In the genomic region with DNA sequence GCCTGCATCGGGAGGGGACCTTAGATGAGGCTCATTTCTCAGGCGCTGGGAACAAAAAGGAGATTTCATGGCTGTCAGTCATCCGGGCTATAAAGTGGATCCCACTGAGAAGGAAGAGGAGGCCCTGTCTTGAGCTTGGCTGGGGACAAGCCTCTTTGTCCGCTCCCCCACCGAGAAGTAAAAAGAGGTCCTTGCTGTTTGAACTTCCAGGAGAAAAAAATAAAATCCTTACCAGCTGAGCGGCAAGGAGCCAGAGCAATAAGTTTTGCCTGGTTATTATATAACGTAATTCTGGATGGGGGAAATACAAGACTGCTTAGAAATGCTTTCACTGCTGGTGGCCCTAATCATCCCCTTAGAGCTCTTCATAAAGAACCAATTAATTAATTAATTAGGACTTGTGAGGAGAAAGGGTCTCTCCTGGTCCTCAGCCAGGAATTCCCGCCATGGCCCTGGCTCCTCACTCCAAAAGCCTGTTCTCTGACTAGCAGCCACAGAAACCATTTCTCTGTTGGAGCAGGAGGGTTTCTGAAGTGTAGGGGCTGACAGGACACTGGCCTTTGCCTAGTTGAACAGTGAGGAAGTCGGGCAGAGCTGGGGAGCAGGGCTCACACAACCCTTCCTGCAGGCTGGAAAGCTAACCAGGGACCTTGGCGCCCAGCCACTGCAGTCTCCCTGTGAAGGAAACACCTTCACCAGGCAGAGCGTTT, we compare ENCODE assay signal across 8 mouse cellular contexts.
A peak's percentile ranks its signal among the peaks of the same experiment; 100 is the strongest.
DNase-seq lines count a peak whose midpoint lies in the region; ATAC-seq lines count a peak whose summit lies in the region.

No protein-coding gene starts in this region.

- no peaks in the 10 kb centered on the region for H3K9me3 ChIP-seq in heart, embryonic 12.5 days (replicated peaks)
- no peaks in the 10 kb centered on the region for H3K9me3 ChIP-seq in forebrain, embryonic 12.5 days
- no peaks in the 10 kb centered on the region for H3K9me3 ChIP-seq in midbrain, embryonic 10.5 days (replicated peaks)

- peaks cover 14% of the 10 kb centered on the region for H3K4me1 ChIP-seq in heart, embryonic 12.5 days (replicated peaks)
- peaks cover 19% of the 10 kb centered on the region for H3K4me1 ChIP-seq in forebrain, embryonic 12.5 days
- peaks cover 53% of the 10 kb centered on the region for H3K4me1 ChIP-seq in midbrain, embryonic 10.5 days

- ATAC-seq in heart, embryonic 12.5 days (ENCODE audit: insufficient number of reproducible peaks, low FRiP score): no peak
- ATAC-seq in forebrain, embryonic 12.5 days (ENCODE audit: low FRiP score): peak; percentile 76; the same call in 1 of the 2 replicates

- no peaks in the 10 kb centered on the region for H3K36me3 ChIP-seq in heart, embryonic 12.5 days
- H3K36me3 ChIP-seq in forebrain, embryonic 12.5 days (replicated peaks): no peaks in the 10 kb centered on the region
- H3K36me3 ChIP-seq in midbrain, embryonic 10.5 days: no peaks in the 10 kb centered on the region

- peak; percentile 20 to 38 for DNase-seq in heart, postnatal 36 days
- peak; percentile 85 for DNase-seq in cerebellum, adult 11-12 months
- peak; percentile 78 for DNase-seq in midbrain, embryonic 10.5 days (ENCODE audit: low spot score)
- DNase-seq in layer of hippocampus, postnatal 36 days: no peak
- DNase-seq in thymus, postnatal 25 days: no peak
- DNase-seq in spleen, adult 12 weeks (ENCODE audit: low spot score): no peak

- no peak overlapping the region for H3K4me2 ChIP-seq in heart, embryonic 12.5 days
- no peak overlapping the region for H3K4me2 ChIP-seq in forebrain, embryonic 12.5 days

- no peaks in the 10 kb centered on the region for H3K27me3 ChIP-seq in heart, embryonic 12.5 days (replicated peaks)
- peaks cover 73% of the 10 kb centered on the region for H3K27me3 ChIP-seq in forebrain, embryonic 12.5 days
- peaks cover 76% of the 10 kb centered on the region for H3K27me3 ChIP-seq in midbrain, embryonic 10.5 days (ENCODE audit: low read depth, poor library complexity, severe bottlenecking)

- intact Hi-C loops in heart, postnatal 36 days (cut with DNase I): no loop called here

- H3K27ac ChIP-seq in heart, embryonic 12.5 days (ENCODE audit: poor library complexity, severe bottlenecking): no peak overlapping the region
- no peak overlapping the region for H3K27ac ChIP-seq in forebrain, embryonic 12.5 days
- peak overlapping the region; percentile 73 for H3K27ac ChIP-seq in midbrain, embryonic 10.5 days (replicated peaks)

- H3K4me3 ChIP-seq in heart, embryonic 12.5 days: no peak overlapping the region
- H3K4me3 ChIP-seq in forebrain, embryonic 12.5 days (replicated peaks): no peak overlapping the region
- 0 out of 2 replicates have a peak overlapping the region, but pooled peaks have one; percentile 0 for H3K4me3 ChIP-seq in midbrain, embryonic 10.5 days

- 37% methylated on average over 11 of the region's 11 CpGs for WGBS in heart, embryonic 12.5 days
- WGBS in forebrain, embryonic 12.5 days: 4% methylated on average over 11 of the region's 11 CpGs
- 7% methylated on average over 11 of the region's 11 CpGs for WGBS in midbrain, embryonic 10.5 days

- no peak overlapping the region for H3K9ac ChIP-seq in heart, embryonic 12.5 days
- no peak overlapping the region for H3K9ac ChIP-seq in forebrain, embryonic 12.5 days

Comparison
In these comparisons a context has a peak if more than half of its experiments do, and no peak if none do; other contexts are left out.
1. DNase-seq: peak in heart, postnatal 36 days (2 of 2), cerebellum, adult 11-12 months (single experiment) and midbrain, embryonic 10.5 days (single experiment); none in layer of hippocampus, postnatal 36 days (0 of 2), thymus, postnatal 25 days (single experiment) and spleen, adult 12 weeks (single experiment).